Mouse (Mus musculus) kidney, adult 9 months (tissue): ENCODE measurements around the gene Cyb5r2.

Experiments used
- DNase-seq: peaks from one replicate; pipeline ENCODE4 v3.0.0; 2022

The Cyb5r2 gene

GRCm38 (mm10) chr7:107720771-107721170 lies 37.1 kb downstream of the Cyb5r2 start:
- DNase-seq: no peak

DNA sequence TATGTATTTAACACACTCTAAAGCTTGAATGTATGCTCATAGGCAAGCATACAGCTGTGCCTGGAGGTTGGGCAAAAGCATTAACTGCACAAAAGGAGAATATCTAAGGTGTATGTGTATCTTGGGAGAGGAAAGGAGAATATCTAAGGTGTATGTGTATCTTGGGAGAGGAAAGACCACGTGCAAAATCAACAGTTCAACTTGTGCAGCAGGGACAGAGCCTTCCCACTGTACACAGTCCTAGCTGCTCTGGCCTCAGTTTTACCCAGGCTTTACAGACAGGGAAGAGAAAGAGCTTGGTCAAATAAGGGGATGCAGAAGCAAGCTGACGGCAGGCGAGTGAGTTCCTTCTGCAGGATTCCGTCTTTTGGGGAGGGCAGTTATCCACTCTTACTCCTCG lies 43.8 kb downstream of the Cyb5r2 start:
- no peak for DNase-seq

GRCm38 (mm10) chr7:107712743-107713142 lies 45.1 kb downstream of the Cyb5r2 start:
- no peak for DNase-seq

- DNase-seq: peak; percentile 76
Measured at GRCm38 (mm10) chr7:107708491-107709112, 49.2 kb downstream of the Cyb5r2 start.

DNA sequence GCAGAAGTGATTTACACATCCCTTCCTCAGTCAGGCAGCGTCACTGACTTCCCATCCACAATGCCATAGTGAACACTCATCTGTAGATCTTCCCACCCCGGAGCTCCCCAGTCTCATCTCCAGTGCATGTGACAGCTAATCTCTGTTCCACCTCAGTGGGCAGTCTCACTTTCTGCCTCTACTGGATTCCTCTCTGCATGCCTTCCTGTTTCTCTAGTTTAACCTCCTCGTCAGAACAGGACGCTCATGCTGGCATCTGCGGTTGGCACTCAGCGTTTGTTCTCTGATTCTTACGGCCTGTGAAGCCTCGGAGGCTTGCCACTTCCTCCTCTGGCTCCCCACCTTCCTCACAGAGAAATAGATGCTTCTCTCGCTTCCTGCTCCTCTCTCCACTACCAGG lies 50.2 kb downstream of the Cyb5r2 start:
- peak; percentile 22 for DNase-seq

DNA sequence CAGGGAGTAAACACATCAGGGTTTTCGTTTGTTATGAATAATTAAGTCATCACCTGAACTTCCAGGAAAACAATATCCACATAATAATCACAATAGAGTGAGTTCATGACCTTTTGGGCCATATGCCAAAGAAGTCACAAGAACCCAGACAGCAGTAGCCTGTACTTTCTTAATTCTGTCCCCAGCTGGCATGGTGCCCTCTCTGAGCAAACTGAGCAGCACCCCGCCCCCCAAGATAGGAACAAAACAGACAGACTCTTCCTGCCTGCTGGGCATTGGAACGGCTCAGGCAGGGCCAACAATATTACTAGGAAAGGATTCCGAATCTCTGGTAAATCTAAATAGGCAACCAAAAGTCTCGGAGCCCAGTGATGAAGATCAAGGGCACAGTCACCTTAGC lies 51.9 kb downstream of the Cyb5r2 start:
- DNase-seq: peak; percentile 43

DNA sequence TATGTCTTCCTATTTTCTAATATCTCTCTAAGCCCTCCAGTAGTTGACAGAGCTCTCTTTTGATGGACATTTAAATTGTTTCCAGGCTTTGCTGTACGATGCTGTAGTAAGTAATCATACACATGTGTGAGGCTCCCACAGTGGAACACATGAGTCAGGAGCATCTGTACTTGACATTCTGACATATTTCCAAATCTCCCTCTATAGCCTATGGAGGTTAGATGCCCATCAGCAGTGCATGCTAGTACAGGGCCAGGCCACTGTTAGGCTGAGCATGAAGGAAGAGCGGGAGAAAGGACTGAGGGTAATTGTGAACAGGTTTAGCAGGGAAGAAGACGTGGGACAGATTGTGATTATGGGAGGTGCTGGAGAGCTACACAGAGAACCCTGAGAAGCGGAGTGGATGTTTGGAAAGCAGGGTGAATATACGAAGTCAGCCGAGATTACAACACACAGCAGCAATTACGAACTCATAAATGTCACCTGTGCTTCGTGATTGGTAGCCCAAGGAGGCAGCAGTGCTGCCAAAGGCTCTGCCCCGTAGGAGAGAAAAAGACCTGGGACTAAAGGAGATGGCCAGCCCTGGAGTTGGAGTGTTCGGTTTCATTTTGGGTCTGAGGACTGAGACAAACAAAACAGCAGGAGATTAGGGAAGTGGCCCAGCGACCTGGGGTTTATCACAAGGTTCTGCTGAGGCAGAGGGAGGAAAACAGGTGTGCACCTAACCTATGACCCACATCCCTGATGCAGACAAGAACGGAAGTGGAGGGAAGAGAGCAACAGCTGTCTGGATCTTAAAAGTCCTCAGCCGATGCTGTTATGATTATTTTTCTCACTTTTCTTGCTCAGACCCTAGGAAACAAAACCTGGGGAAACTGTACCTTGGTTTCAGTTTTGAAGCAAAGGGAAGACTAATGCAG lies 55.1 kb downstream of the Cyb5r2 start:
- DNase-seq: no peak

DNA sequence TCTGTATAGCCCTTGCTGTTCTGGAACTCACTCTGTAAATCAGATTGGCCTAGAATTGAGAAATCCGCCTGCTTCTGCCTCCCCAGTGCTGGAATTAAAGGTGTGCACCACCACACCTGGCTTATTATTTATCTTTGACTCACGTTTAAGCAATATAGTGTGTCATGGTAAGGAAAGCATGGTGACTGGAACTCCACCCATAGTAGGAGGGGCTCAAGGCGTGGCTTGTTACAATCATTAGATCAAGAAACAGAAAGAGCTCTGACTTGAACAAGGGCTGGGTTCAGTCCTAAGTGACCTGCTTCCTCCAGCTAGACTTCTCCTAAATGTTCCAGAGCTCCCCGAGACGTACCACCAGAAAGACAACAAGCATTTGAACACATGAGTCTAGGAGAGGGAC lies 57.2 kb downstream of the Cyb5r2 start:
- no peak for DNase-seq

DNA sequence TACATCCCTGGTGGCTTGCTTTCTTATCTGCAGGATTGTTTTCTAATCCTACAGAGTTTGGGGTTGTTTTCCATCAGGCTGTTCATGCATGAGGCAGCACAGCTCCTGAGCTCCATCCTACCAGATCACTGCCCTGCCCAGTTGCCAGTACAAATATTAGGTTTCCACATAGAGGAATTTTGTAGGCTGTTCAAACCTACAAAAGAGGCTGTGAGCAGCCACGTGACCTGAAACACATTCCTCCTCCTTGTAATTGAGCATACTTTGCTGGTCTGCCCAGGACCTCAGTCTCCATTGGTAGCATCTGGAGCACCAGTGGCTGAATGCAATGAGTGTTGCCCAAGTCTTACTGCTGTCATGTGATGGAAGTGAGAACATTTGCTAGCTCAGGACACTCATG lies 57.9 kb downstream of the Cyb5r2 start:
- DNase-seq: no peak
